In the genomic region with DNA sequence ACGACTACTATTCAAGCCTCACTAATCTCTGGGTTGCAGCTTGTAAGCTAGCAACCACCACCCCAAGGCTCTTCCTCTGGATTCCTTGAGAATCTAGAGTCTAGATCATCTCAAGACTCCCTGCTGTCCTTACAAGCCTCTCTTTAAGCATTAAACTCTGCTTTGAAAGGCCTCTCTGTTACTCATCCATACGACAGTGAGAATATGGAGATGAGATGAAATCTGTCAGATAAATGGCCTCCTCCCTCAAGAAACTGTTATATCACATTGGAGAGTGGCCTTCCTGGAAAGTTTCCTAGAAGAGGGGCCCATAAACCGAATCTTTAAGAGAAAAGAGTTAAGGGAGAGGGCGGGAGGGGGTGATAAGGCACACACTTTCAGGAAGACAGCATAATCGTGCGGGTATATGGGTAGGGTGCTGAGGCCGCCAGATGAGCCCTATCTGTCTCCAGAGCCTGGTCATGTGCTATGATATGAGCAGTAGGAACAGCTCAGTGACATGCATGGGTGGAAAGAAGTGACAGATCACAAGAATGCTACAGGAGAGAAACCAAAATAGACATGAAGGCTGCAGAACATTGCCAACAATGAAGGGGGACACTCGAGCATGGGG, we compare ENCODE assay signal across 10 mouse cellular contexts. TPM values are rescaled to one million over a fixed set of nuclear protein-coding genes. Genes with fewer than 3 reads are reported as not detected.
A peak's percentile ranks its signal among the peaks of the same experiment; 100 is the strongest.
DNase-seq lines count a peak whose midpoint lies in the region; ATAC-seq lines count a peak whose summit lies in the region.
"Had no signal": no experiment of that assay in that cellular context is flagged by ENCODE, and none has a peak within 500 bp of the region (broad histone marks: within the 10 kb centered on the region; RNA-seq: fewer than 3 reads in every experiment).

No protein-coding gene starts in this region.

- intact Hi-C loops in heart, postnatal 25 days (cut with DNase I): no loop called here

- no peak overlapping the region for H3K9ac ChIP-seq in midbrain, embryonic 11.5 days (ENCODE audit: low read length)
- H3K9ac ChIP-seq in liver, embryonic 11.5 days (ENCODE audit: low read depth, low read length): peak overlapping the region; percentile 46

- no peak overlapping the region for H3K4me3 ChIP-seq in midbrain, embryonic 10.5 days
- no peak overlapping the region for H3K4me3 ChIP-seq in midbrain, embryonic 11.5 days (ENCODE audit: low read depth, low read length)
- H3K4me3 ChIP-seq in liver, embryonic 11.5 days (ENCODE audit: low read depth, low read length): no peak overlapping the region; the same call in 1 of the 2 replicates

- H3K36me3 ChIP-seq in midbrain, embryonic 10.5 days: no peaks in the 10 kb centered on the region
- no peaks in the 10 kb centered on the region for H3K36me3 ChIP-seq in midbrain, embryonic 11.5 days (ENCODE audit: control insufficient read depth, insufficient read depth, low read length)
- no peaks in the 10 kb centered on the region for H3K36me3 ChIP-seq in liver, embryonic 11.5 days (ENCODE audit: control insufficient read depth, insufficient read depth, low read length)

- no peaks in the 10 kb centered on the region for H3K9me3 ChIP-seq in midbrain, embryonic 10.5 days (replicated peaks)
- no peaks in the 10 kb centered on the region for H3K9me3 ChIP-seq in midbrain, embryonic 11.5 days (ENCODE audit: control insufficient read depth, low read length)
- no peaks in the 10 kb centered on the region for H3K9me3 ChIP-seq in liver, embryonic 11.5 days (ENCODE audit: control insufficient read depth, low read length)

- DNase-seq in heart, adult 11 months: peak; percentile 80
- DNase-seq in heart, postnatal 25 days (ENCODE audit: low spot score): no peak
- DNase-seq in midbrain, embryonic 10.5 days (ENCODE audit: low spot score): no peak
- no peak for DNase-seq in midbrain, embryonic 11.5 days (ENCODE audit: low spot score, missing footprints)
- DNase-seq in liver, embryonic 11.5 days (ENCODE audit: low spot score): peak; percentile 43
- DNase-seq in yolk sac, embryonic 10.5 days (ENCODE audit: low spot score): peak; percentile 32
- no peak for DNase-seq in testis, postnatal 14 days (ENCODE audit: low spot score)
- DNase-seq in cerebellum, postnatal 4 days (ENCODE audit: low spot score in 2 of 2): no peak
- DNase-seq: lung, postnatal 10 days; right cerebral cortex, postnatal 14 days had no signal

- no peak overlapping the region for H3K4me2 ChIP-seq in midbrain, embryonic 11.5 days
- peak overlapping the region; percentile 60 for H3K4me2 ChIP-seq in liver, embryonic 11.5 days

- no peak for ATAC-seq in midbrain, embryonic 11.5 days (ENCODE audit: low FRiP score)
- peak; percentile 99 for ATAC-seq in liver, embryonic 11.5 days (replicated peaks; ENCODE audit: low FRiP score)

- peaks cover 3% of the 10 kb centered on the region; the same call in 1 of the 2 replicates for H3K4me1 ChIP-seq in midbrain, embryonic 10.5 days
- no peaks in the 10 kb centered on the region for H3K4me1 ChIP-seq in midbrain, embryonic 11.5 days (ENCODE audit: control insufficient read depth, insufficient read depth, low read length)
- peaks cover 29% of the 10 kb centered on the region for H3K4me1 ChIP-seq in liver, embryonic 11.5 days (replicated peaks; ENCODE audit: control insufficient read depth, insufficient read depth, low read length)

- 85% methylated on average over 8 of the region's 8 CpGs for WGBS in midbrain, embryonic 10.5 days
- WGBS in midbrain, embryonic 11.5 days: 81% methylated on average over 8 of the region's 8 CpGs
- WGBS in liver, embryonic 11.5 days: 34% methylated on average over 8 of the region's 8 CpGs

- peaks cover 12% of the 10 kb centered on the region for H3K27me3 ChIP-seq in midbrain, embryonic 10.5 days (ENCODE audit: low read depth, poor library complexity, severe bottlenecking)
- H3K27me3 ChIP-seq in midbrain, embryonic 11.5 days (ENCODE audit: control insufficient read depth, insufficient read depth, low read length): no peaks in the 10 kb centered on the region
- no peaks in the 10 kb centered on the region for H3K27me3 ChIP-seq in liver, embryonic 11.5 days (replicated peaks; ENCODE audit: control insufficient read depth, insufficient read depth, low read length)

- H3K27ac ChIP-seq in midbrain, embryonic 10.5 days (replicated peaks): 0 out of 2 replicates have a peak overlapping the region, but pooled peaks have one; percentile 42
- no peak overlapping the region for H3K27ac ChIP-seq in midbrain, embryonic 11.5 days (ENCODE audit: low read depth, low read length)
- peak overlapping the region; percentile 94 for H3K27ac ChIP-seq in liver, embryonic 11.5 days (ENCODE audit: low read depth, low read length)

RNA-seq across cellular contexts. Expression of a gene that starts 45.9 kb away (rescaled TPM):
- total RNA-seq in heart, postnatal 25 days (2021): 10 to 100 TPM in 1 of 2 experiments, 1 to 10 TPM in 1; 8.4 to 10.4 TPM
- polyA plus RNA-seq in midbrain, embryonic 10.5 days (2016; fragmentation: Nextera tagmentation; extraction: Ambion mirVana): 8.9 and 9.2 TPM in 2 replicates
- 10.3 and 10.5 TPM in 2 replicates for polyA plus RNA-seq in midbrain, embryonic 11.5 days (2014; fragmentation: Nextera tagmentation; extraction: Ambion mirVana)
- 31.1 and 34.5 TPM in 2 replicates for polyA plus RNA-seq in liver, embryonic 11.5 days (2014; fragmentation: Nextera tagmentation; extraction: Ambion mirVana)

Comparison
In these comparisons a context has a peak if more than half of its experiments do, and no peak if none do; other contexts are left out.
1. DNase-seq: peak in heart, adult 11 months (single experiment), liver, embryonic 11.5 days (single experiment) and yolk sac, embryonic 10.5 days (single experiment); none in heart, postnatal 25 days (single experiment), midbrain, embryonic 10.5 days (single experiment), midbrain, embryonic 11.5 days (single experiment), testis, postnatal 14 days (single experiment) and cerebellum, postnatal 4 days (0 of 2).